Mouse (Mus musculus) kidney, postnatal 10 days (tissue): ENCODE data around the gene Tbc1d16.
"Not testable (repeated sequence)": the region's sequence is repeated elsewhere in the genome, so short reads cannot be mapped to it uniquely, and the experiment has no call there.

Source experiments
- DNase-seq: peaks from one replicate; pipeline ENCODE4 v3.0.0; 2021; ENCODE audit warnings: mixed read lengths

Tbc1d16 gene

GRCm38 (mm10) chr11:119108573-119109263, 119.6 kb downstream of the Tbc1d16 start:
- no peak for DNase-seq

- peak; percentile 69 for DNase-seq
These were observed 122.0 kb downstream of the Tbc1d16 start for GRCm38 (mm10) chr11:119106289-119106688.

GRCm38 (mm10) chr11:119105748-119106147, 122.6 kb downstream of the Tbc1d16 start:
- no peak for DNase-seq

- no peak for DNase-seq
These were observed 123.2 kb downstream of the Tbc1d16 start for GRCm38 (mm10) chr11:119105071-119105609.

GRCm38 (mm10) chr11:119103991-119104390, 124.3 kb downstream of the Tbc1d16 start:
- DNase-seq = no peak

GRCm38 (mm10) chr11:119100355-119100754, 127.9 kb downstream of the Tbc1d16 start:
- DNase-seq = not testable (repeated sequence)

GRCm38 (mm10) chr11:119098202-119098601, 130.1 kb downstream of the Tbc1d16 start:
- no peak for DNase-seq

- DNase-seq = no peak
These were observed 132.9 kb downstream of the Tbc1d16 start for GRCm38 (mm10) chr11:119095441-119095840.

GRCm38 (mm10) chr11:119093322-119093721, 135.0 kb downstream of the Tbc1d16 start:
- no peak for DNase-seq
